Mouse (Mus musculus) kidney, embryonic 15.5 days (tissue): Measurements from ENCODE around the gene Gm10097. TPM values are rescaled to one million over a fixed set of nuclear protein-coding genes. Genes with fewer than 3 reads are reported as not detected.

Source experiments
- ATAC-seq: fragments of 200-750 bp; cut with Nextera tagmentation; replicated peaks from 2 replicates; pipeline ENCODE4 v1.8.0; 2017; ENCODE audit warnings: moderate TSS enrichment; ENCODE audit not compliant: low FRiP score
- H3K27ac ChIP-seq: fragments of 300-500 bp; sonication (generic); 2 replicates; pipeline ENCODE4 v1.5.1; 2015; ENCODE audit warnings: mild to moderate bottlenecking, inconsistent platforms
- H3K27me3 ChIP-seq: fragments of 300-500 bp; sonication (generic); 2 replicates; pipeline ENCODE4 v1.6.1; 2015; ENCODE audit warnings: inconsistent platforms
- H3K36me3 ChIP-seq: fragments of 300-500 bp; sonication (generic); 2 replicates; pipeline ENCODE4 v1.6.1; 2015; ENCODE audit warnings: inconsistent platforms
- H3K4me1 ChIP-seq: fragments of 300-500 bp; sonication (generic); 2 replicates; pipeline ENCODE4 v1.6.1; 2015; ENCODE audit warnings: inconsistent platforms
- H3K4me2 ChIP-seq: fragments of 300-500 bp; sonication (generic); 2 replicates; pipeline ENCODE4 v1.6.1; 2015; ENCODE audit warnings: moderate library complexity, mild to moderate bottlenecking, inconsistent platforms
- H3K4me3 ChIP-seq: fragments of 300-500 bp; sonication (generic); replicated peaks from 2 replicates; pipeline ENCODE4 v1.5.1; 2015; ENCODE audit warnings: mild to moderate bottlenecking, inconsistent platforms
- H3K9ac ChIP-seq: fragments of 300-500 bp; sonication (generic); 2 replicates; pipeline ENCODE4 v1.6.1; 2015; ENCODE audit warnings: mild to moderate bottlenecking, inconsistent platforms
- H3K9me3 ChIP-seq: fragments of 300-500 bp; sonication (generic); replicated peaks from 2 replicates; pipeline ENCODE4 v1.6.1; 2016; ENCODE audit warnings: inconsistent platforms
- WGBS: fragments of 180-500 bp; shearing (Covaris S2); methylation state at CpG from one replicate; pipeline ENCODE4 v1.1.7; 2015; ENCODE audit warnings: mixed read lengths; 5-methylcytosine and 5-hydroxymethylcytosine counted together
- polyA plus RNA-seq: library from polyadenylated mRNA; unstranded; fragments of >200 nt; fragmentation: Nextera tagmentation; extraction: Ambion mirVana; gene quantifications from 2 replicates; pipeline ENCODE4 v1.2.1, GENCODE M21; 2015

Gm10097 gene
- polyA plus RNA-seq, 1 experiment from 2014 or later: 0.12 TPM

- H3K36me3 ChIP-seq: peaks cover 5% of the 10 kb centered on the region; the same call in 1 of the 2 replicates
- H3K27me3 ChIP-seq: no peaks in the 10 kb centered on the region
- no peak overlapping the region for H3K4me2 ChIP-seq
- H3K4me3 ChIP-seq: no peak overlapping the region
- no peaks in the 10 kb centered on the region for H3K4me1 ChIP-seq
- no peak overlapping the region for H3K9ac ChIP-seq
- WGBS: 74% methylated on average over 3 of the region's 3 CpGs
- no peak for ATAC-seq
- no peaks in the 10 kb centered on the region for H3K9me3 ChIP-seq
- H3K27ac ChIP-seq: no peak overlapping the region
Observed at GRCm38 (mm10) chr10:5056940-5057339, 12.1 kb upstream of the Gm10097 start.

GRCm38 (mm10) chr10:5057661-5058060, 11.3 kb upstream of the Gm10097 start:
- H3K4me3 ChIP-seq: no peak overlapping the region
- no peak overlapping the region for H3K4me2 ChIP-seq
- H3K27me3 ChIP-seq: no peaks in the 10 kb centered on the region
- WGBS: 94% methylated on average over 15 of the region's 15 CpGs
- peaks cover 5% of the 10 kb centered on the region; the same call in 1 of the 2 replicates for H3K36me3 ChIP-seq
- no peaks in the 10 kb centered on the region for H3K9me3 ChIP-seq
- no peaks in the 10 kb centered on the region for H3K4me1 ChIP-seq
- no peak overlapping the region for H3K27ac ChIP-seq
- no peak for ATAC-seq
- no peak overlapping the region for H3K9ac ChIP-seq

- Histone ChIP-seq H3K4me1 (no peaks in the 10 kb centered on the region), H3K36me3 (peaks cover 5% of the 10 kb centered on the region; the same call in 1 of the 2 replicates), H3K4me2 (no peak overlapping the region), H3K27ac (no peak overlapping the region), H3K4me3 (no peak overlapping the region), H3K9ac (no peak overlapping the region), H3K27me3 (no peaks in the 10 kb centered on the region), H3K9me3 (no peaks in the 10 kb centered on the region)
- ATAC-seq: no peak
- 77% methylated on average over 2 of the region's 2 CpGs for WGBS
Observed at GRCm38 (mm10) chr10:5058876-5059275, 10.1 kb upstream of the Gm10097 start.

GRCm38 (mm10) chr10:5059983-5060382, 9.0 kb upstream of the Gm10097 start:
- H3K4me2 ChIP-seq: no peak overlapping the region
- no peak overlapping the region for H3K9ac ChIP-seq
- H3K4me3 ChIP-seq: no peak overlapping the region
- H3K9me3 ChIP-seq: no peaks in the 10 kb centered on the region
- no peak for ATAC-seq
- no peak overlapping the region for H3K27ac ChIP-seq
- H3K36me3 ChIP-seq: peaks cover 5% of the 10 kb centered on the region; the same call in 1 of the 2 replicates
- H3K4me1 ChIP-seq: no peaks in the 10 kb centered on the region
- no peaks in the 10 kb centered on the region for H3K27me3 ChIP-seq
- WGBS: 65% methylated on average over 2 of the region's 2 CpGs

GRCm38 (mm10) chr10:5067113-5067512, 1.9 kb upstream of the Gm10097 start:
- Histone ChIP-seq H3K27ac (no peak overlapping the region), H3K4me3 (no peak overlapping the region), H3K9me3 (no peaks in the 10 kb centered on the region), H3K36me3 (no peaks in the 10 kb centered on the region), H3K4me1 (peaks cover 6% of the 10 kb centered on the region; the same call in 1 of the 2 replicates), H3K9ac (no peak overlapping the region), H3K27me3 (no peaks in the 10 kb centered on the region), H3K4me2 (no peak overlapping the region)
- ATAC-seq: no peak
- 79% methylated on average over 3 of the region's 3 CpGs for WGBS

GRCm38 (mm10) chr10:5070168-5070940, 1.4 kb downstream of the Gm10097 start:
- Histone ChIP-seq H3K9ac (no peak overlapping the region), H3K27ac (no peak overlapping the region), H3K27me3 (no peaks in the 10 kb centered on the region), H3K4me2 (no peak overlapping the region), H3K4me1 (peaks cover 6% of the 10 kb centered on the region; the same call in 1 of the 2 replicates), H3K4me3 (no peak overlapping the region), H3K36me3 (no peaks in the 10 kb centered on the region), H3K9me3 (no peaks in the 10 kb centered on the region)
- 87% methylated on average over 11 of the region's 11 CpGs for WGBS
- ATAC-seq: no peak

GRCm38 (mm10) chr10:5070941-5071231, 1.9 kb downstream of the Gm10097 start:
- ATAC-seq: no peak
- 70% methylated on average over 3 of the region's 3 CpGs for WGBS
- H3K27ac ChIP-seq: no peak overlapping the region

GRCm38 (mm10) chr10:5072054-5072453, 3.1 kb downstream of the Gm10097 start:
- Histone ChIP-seq H3K4me2 (no peak overlapping the region), H3K4me1 (peaks cover 6% of the 10 kb centered on the region; the same call in 1 of the 2 replicates), H3K36me3 (no peaks in the 10 kb centered on the region), H3K9me3 (no peaks in the 10 kb centered on the region), H3K27ac (no peak overlapping the region), H3K9ac (no peak overlapping the region), H3K4me3 (no peak overlapping the region), H3K27me3 (no peaks in the 10 kb centered on the region)
- no peak for ATAC-seq
- WGBS: 67% methylated on average over 8 of the region's 8 CpGs

More at GRCm38 (mm10) chr10:5070941-5071231, 1.9 kb downstream of the Gm10097 start:
- Histone ChIP-seq H3K9ac (no peak overlapping the region), H3K36me3 (no peaks in the 10 kb centered on the region), H3K4me3 (no peak overlapping the region), H3K27me3 (no peaks in the 10 kb centered on the region), H3K4me1 (peaks cover 6% of the 10 kb centered on the region; the same call in 1 of the 2 replicates), H3K9me3 (no peaks in the 10 kb centered on the region), H3K4me2 (no peak overlapping the region)

- no peaks in the 10 kb centered on the region for H3K27me3 ChIP-seq
- H3K4me3 ChIP-seq: no peak overlapping the region
- ATAC-seq: no peak
- 96% methylated on average over 7 of the region's 7 CpGs for WGBS
- H3K4me1 ChIP-seq: peaks cover 7% of the 10 kb centered on the region; the same call in 1 of the 2 replicates
- H3K4me2 ChIP-seq: no peak overlapping the region
- no peaks in the 10 kb centered on the region for H3K9me3 ChIP-seq
- H3K9ac ChIP-seq: no peak overlapping the region
- no peak overlapping the region for H3K27ac ChIP-seq
- H3K36me3 ChIP-seq: no peaks in the 10 kb centered on the region
Observed at GRCm38 (mm10) chr10:5075724-5076123, 6.7 kb downstream of the Gm10097 start.

- 47% methylated on average over 9 of the region's 9 CpGs for WGBS
- H3K9me3 ChIP-seq: no peaks in the 10 kb centered on the region
- H3K9ac ChIP-seq: no peak overlapping the region
- no peak overlapping the region for H3K4me3 ChIP-seq
- H3K36me3 ChIP-seq: no peaks in the 10 kb centered on the region
- H3K4me2 ChIP-seq: no peak overlapping the region
- H3K27ac ChIP-seq: peak overlapping the region; percentile 61
- peaks cover 7% of the 10 kb centered on the region; the same call in 1 of the 2 replicates for H3K4me1 ChIP-seq
- H3K27me3 ChIP-seq: no peaks in the 10 kb centered on the region
- peak; percentile 81 for ATAC-seq
Observed at GRCm38 (mm10) chr10:5079945-5080468, 11.0 kb downstream of the Gm10097 start.

GRCm38 (mm10) chr10:5083716-5084115, 14.7 kb downstream of the Gm10097 start:
- Histone ChIP-seq H3K9ac (no peak overlapping the region), H3K9me3 (no peaks in the 10 kb centered on the region), H3K27me3 (no peaks in the 10 kb centered on the region), H3K4me2 (no peak overlapping the region), H3K27ac (no peak overlapping the region), H3K36me3 (no peaks in the 10 kb centered on the region), H3K4me3 (no peak overlapping the region), H3K4me1 (peaks cover 16% of the 10 kb centered on the region; the same call in 1 of the 2 replicates)
- ATAC-seq: no peak
- 85% methylated on average over 6 of the region's 6 CpGs for WGBS

- H3K36me3 ChIP-seq: no peaks in the 10 kb centered on the region
- H3K27me3 ChIP-seq: no peaks in the 10 kb centered on the region
- H3K4me2 ChIP-seq: no peak overlapping the region
- H3K4me1 ChIP-seq: 0 out of 2 replicates have a peak, but pooled peaks cover 9% of the 10 kb centered on the region
- no peaks in the 10 kb centered on the region for H3K9me3 ChIP-seq
- 56% methylated on average over 5 of the region's 5 CpGs for WGBS
- H3K27ac ChIP-seq: no peak overlapping the region
- no peak overlapping the region for H3K4me3 ChIP-seq
- peak; percentile 66; the same call in 1 of the 2 replicates for ATAC-seq
- no peak overlapping the region for H3K9ac ChIP-seq
Observed at GRCm38 (mm10) chr10:5085792-5086191, 16.8 kb downstream of the Gm10097 start.
